Mouse (Mus musculus) stomach, embryonic 14.5 days (tissue): ENCODE data around the gene Tomm20. TPM values are rescaled to one million over a fixed set of nuclear protein-coding genes. Genes with fewer than 3 reads are reported as not detected.
A peak's percentile ranks its signal among the peaks of the same experiment; 100 is the strongest.
"Not testable (repeated sequence)": the region's sequence is repeated elsewhere in the genome, so short reads cannot be mapped to it uniquely, and the experiment has no call there.

Experiments used
- ATAC-seq: fragments of 200-750 bp; cut with Nextera tagmentation; 2 replicates; pipeline ENCODE4 v1.8.0; 2017; ENCODE audit warnings: low read depth, moderate TSS enrichment; ENCODE audit not compliant: insufficient number of reproducible peaks, insufficient read depth, low FRiP score
- H3K27ac ChIP-seq: fragments of 300-500 bp; sonication (generic); 2 replicates; pipeline ENCODE4 v1.5.1; 2014; ENCODE audit warnings: mild to moderate bottlenecking, low read length, moderate library complexity, mixed read lengths
- H3K27me3 ChIP-seq: fragments of 300-500 bp; sonication (generic); 2 replicates; pipeline ENCODE4 v1.6.1; 2014; ENCODE audit warnings: low read length, control low read depth, mixed read lengths; ENCODE audit not compliant: control insufficient read depth, insufficient read depth
- H3K36me3 ChIP-seq: fragments of 300-500 bp; sonication (generic); 2 replicates; pipeline ENCODE4 v1.6.1; 2014; ENCODE audit warnings: mild to moderate bottlenecking, control low read depth, low read length, moderate library complexity, mixed read lengths; ENCODE audit not compliant: control insufficient read depth, insufficient read depth
- H3K4me1 ChIP-seq: fragments of 300-500 bp; sonication (generic); 2 replicates; pipeline ENCODE4 v1.6.1; 2014; ENCODE audit warnings: low read length, control low read depth, mixed read lengths; ENCODE audit not compliant: control insufficient read depth, insufficient read depth
- H3K4me2 ChIP-seq: fragments of 300-500 bp; sonication (generic); replicated peaks from 2 replicates; pipeline ENCODE4 v1.6.1; 2014; ENCODE audit warnings: low read depth, low read length, control low read depth
- H3K4me3 ChIP-seq: fragments of 300-500 bp; sonication (generic); 2 replicates; pipeline ENCODE4 v1.5.1; 2014; ENCODE audit warnings: low read depth, low read length, control low read depth
- H3K9ac ChIP-seq: fragments of 300-500 bp; sonication (generic); replicated peaks from 2 replicates; pipeline ENCODE4 v1.6.1; 2014; ENCODE audit warnings: low read depth, mild to moderate bottlenecking, control low read depth, low read length, moderate library complexity, mixed read lengths
- H3K9me3 ChIP-seq: fragments of 300-500 bp; sonication (generic); 2 replicates; pipeline ENCODE4 v1.6.1; 2016; ENCODE audit warnings: low read depth, low read length, control low read depth; ENCODE audit not compliant: control insufficient read depth
- WGBS: fragments of 180-500 bp; shearing (Covaris S2); extraction: QIAGEN DNeasy Blood & Tissue Kit; methylation state at CpG from one replicate; pipeline ENCODE4 v1.1.7; 2014; 5-methylcytosine and 5-hydroxymethylcytosine counted together
- polyA plus RNA-seq: library from polyadenylated mRNA; unstranded; fragments of >200 nt; fragmentation: Nextera tagmentation; extraction: Ambion mirVana; gene quantifications from 2 replicates; pipeline ENCODE4 v1.2.1, GENCODE M21; 2014

Gene Tomm20
- 200 and 202 TPM in 2 replicates for polyA plus RNA-seq

- ATAC-seq: peak; percentile 91
- under 1% methylated on average over 48 of the region's 48 CpGs for WGBS
These were observed at the start of gene Tomm20 for GRCm38 (mm10) chr8:126945730-126946163. TSS of gene Tomm20 (minus strand) at chr8:126945844.

GRCm38 (mm10) chr8:126994506-126994905 is 48.9 kb upstream of the Tomm20 start:
- Histone ChIP-seq H3K27ac (no peak overlapping the region), H3K4me2 (no peak overlapping the region), H3K9me3 (no peaks in the 10 kb centered on the region), H3K36me3 (no peaks in the 10 kb centered on the region), H3K9ac (no peak overlapping the region), H3K4me3 (no peak overlapping the region), H3K4me1 (no peaks in the 10 kb centered on the region), H3K27me3 (no peaks in the 10 kb centered on the region)
- ATAC-seq: no peak
- 80% methylated on average over 1 of the region's 1 CpGs for WGBS

More at GRCm38 (mm10) chr8:126945730-126946163, at the start of gene Tomm20:
- H3K27ac ChIP-seq: peak within 1 kb of the TSS; percentile 88
- H3K27me3 ChIP-seq: no peaks in the 10 kb centered on the region
- peak within 1 kb of the TSS; percentile 81 for H3K4me2 ChIP-seq
- peaks cover 11% of the 10 kb centered on the region for H3K4me1 ChIP-seq
- peaks cover 15% of the 10 kb centered on the region; the same call in 1 of the 2 replicates for H3K36me3 ChIP-seq
- peak within 1 kb of the TSS; percentile 71 for H3K4me3 ChIP-seq
- H3K9me3 ChIP-seq: no peaks in the 10 kb centered on the region
- peak within 1 kb of the TSS; percentile 96 for H3K9ac ChIP-seq

- H3K9me3 ChIP-seq: no peaks in the 10 kb centered on the region
- no peak overlapping the region for H3K9ac ChIP-seq
- H3K4me3 ChIP-seq: no peak overlapping the region
- no peaks in the 10 kb centered on the region for H3K36me3 ChIP-seq
- H3K4me1 ChIP-seq: no peaks in the 10 kb centered on the region
- no peak overlapping the region for H3K27ac ChIP-seq
- WGBS: 75% methylated on average over 5 of the region's 5 CpGs
- no peak for ATAC-seq
- no peak overlapping the region for H3K4me2 ChIP-seq
- H3K27me3 ChIP-seq: no peaks in the 10 kb centered on the region
These were observed 43.9 kb upstream of the Tomm20 start for GRCm38 (mm10) chr8:126989363-126990153.

- ATAC-seq: no peak
- 61% methylated on average over 16 of the region's 16 CpGs for WGBS
These were observed 42.8 kb upstream of the Tomm20 start for GRCm38 (mm10) chr8:126988346-126989006.

GRCm38 (mm10) chr8:126986495-126986894 is 40.9 kb upstream of the Tomm20 start:
- H3K27ac ChIP-seq: no peak overlapping the region
- no peaks in the 10 kb centered on the region for H3K9me3 ChIP-seq
- no peaks in the 10 kb centered on the region for H3K4me1 ChIP-seq
- no peaks in the 10 kb centered on the region for H3K36me3 ChIP-seq
- H3K4me3 ChIP-seq: no peak overlapping the region
- WGBS: 3% methylated on average over 12 of the region's 12 CpGs
- no peak for ATAC-seq
- no peaks in the 10 kb centered on the region for H3K27me3 ChIP-seq
- no peak overlapping the region for H3K9ac ChIP-seq
- no peak overlapping the region for H3K4me2 ChIP-seq

More at GRCm38 (mm10) chr8:126988346-126989006, 42.8 kb upstream of the Tomm20 start:
- no peak overlapping the region for H3K4me2 ChIP-seq
- no peaks in the 10 kb centered on the region for H3K27me3 ChIP-seq
- no peak overlapping the region for H3K9ac ChIP-seq
- H3K4me1 ChIP-seq: no peaks in the 10 kb centered on the region
- no peak overlapping the region for H3K4me3 ChIP-seq
- H3K27ac ChIP-seq: no peak overlapping the region
- H3K9me3 ChIP-seq: no peaks in the 10 kb centered on the region
- no peaks in the 10 kb centered on the region for H3K36me3 ChIP-seq

- WGBS: 70% methylated on average over 5 of the region's 5 CpGs
- Histone ChIP-seq H3K9ac (no peak overlapping the region), H3K4me1 (0 out of 2 replicates have a peak, but pooled peaks cover 6% of the 10 kb centered on the region), H3K4me3 (no peak overlapping the region), H3K9me3 (no peaks in the 10 kb centered on the region), H3K4me2 (no peak overlapping the region), H3K36me3 (no peaks in the 10 kb centered on the region), H3K27me3 (no peaks in the 10 kb centered on the region), H3K27ac (no peak overlapping the region)
- ATAC-seq: no peak
These were observed 34.4 kb upstream of the Tomm20 start for GRCm38 (mm10) chr8:126980046-126980445.

GRCm38 (mm10) chr8:126979091-126979920 is 33.7 kb upstream of the Tomm20 start:
- H3K9me3 ChIP-seq: no peaks in the 10 kb centered on the region
- no peaks in the 10 kb centered on the region for H3K36me3 ChIP-seq
- 0 out of 2 replicates have a peak, but pooled peaks cover 6% of the 10 kb centered on the region for H3K4me1 ChIP-seq
- ATAC-seq: 0 out of 2 replicates have a peak, but pooled peaks have one; percentile 23
- H3K4me2 ChIP-seq: peak overlapping the region; percentile 46
- H3K4me3 ChIP-seq: peak overlapping the region; percentile 22
- 15% methylated on average over 27 of the region's 27 CpGs for WGBS
- no peak overlapping the region for H3K27ac ChIP-seq
- H3K9ac ChIP-seq: no peak overlapping the region; the same call in 1 of the 2 replicates
- H3K27me3 ChIP-seq: no peaks in the 10 kb centered on the region

GRCm38 (mm10) chr8:126978535-126978934 is 32.9 kb upstream of the Tomm20 start:
- WGBS: 49% methylated on average over 2 of the region's 3 CpGs
- ATAC-seq, H3K27ac ChIP-seq, H3K36me3 ChIP-seq, H3K9me3 ChIP-seq, H3K9ac ChIP-seq, H3K4me1 ChIP-seq, H3K27me3 ChIP-seq: not testable (repeated sequence)
- Histone ChIP-seq H3K4me2 (peak overlapping the region; percentile 46), H3K4me3 (peak overlapping the region; percentile 22)
